Mouse (Mus musculus) thymus, postnatal 0 days (tissue): ENCODE data around the gene 1700029F12Rik. TPM values are rescaled to one million over a fixed set of nuclear protein-coding genes. Genes with fewer than 3 reads are reported as not detected.

Experiments
- DNase-seq: peaks from one replicate; pipeline ENCODE4 v3.0.0-alpha.2; 2015; ENCODE audit warnings: low spot score
- polyA plus RNA-seq: library from polyadenylated mRNA; unstranded; fragments of >200 nt; fragmentation: Nextera tagmentation; extraction: Ambion mirVana; gene quantifications from 2 replicates; pipeline ENCODE4 v1.2.1, GENCODE M21; 2015

1700029F12Rik gene
- polyA plus RNA-seq, 1 experiment from 2014 or later: 0.44 TPM

GRCm38 (mm10) chr13:96973318-96973717 lies 60.8 kb downstream of the 1700029F12Rik start:
- no peak for DNase-seq

Other genes starting within 250 kb of the 1700029F12Rik start
- 0.19 and 0.26 TPM in 2 replicates for gene Gcnt4, start 109.7 kb downstream of the 1700029F12Rik start, polyA plus RNA-seq
- gene Fam169a, start 32.9 kb upstream of the 1700029F12Rik start, polyA plus RNA-seq: 0.41 and 0.52 TPM in 2 replicates
- 1.0 and 1.8 TPM in 2 replicates for gene Gm6169, start 64.9 kb upstream of the 1700029F12Rik start, polyA plus RNA-seq
- gene Gfm2, start 103.6 kb upstream of the 1700029F12Rik start, polyA plus RNA-seq: 21.0 and 23.2 TPM in 2 replicates
- 83.9 and 91.3 TPM in 2 replicates for gene Nsa2, start 103.6 kb upstream of the 1700029F12Rik start, polyA plus RNA-seq
- gene Hexb, start 164.0 kb upstream of the 1700029F12Rik start, polyA plus RNA-seq: 97.2 and 99.2 TPM in 2 replicates
- gene Enc1, start 206.7 kb upstream of the 1700029F12Rik start, polyA plus RNA-seq: 1.9 and 2.0 TPM in 2 replicates